Mouse (Mus musculus) adrenal gland, postnatal 10 days (tissue): ENCODE data around the gene Taf15. TPM values are rescaled to one million over a fixed set of nuclear protein-coding genes. Genes with fewer than 3 reads are reported as not detected.
A peak's percentile ranks its signal among the peaks of the same experiment; 100 is the strongest.

Source experiments
- DNase-seq: peaks from one replicate; pipeline ENCODE4 v3.0.0; 2021; ENCODE audit warnings: mixed read lengths
- long read RNA-seq, 2 experiments: library from polyadenylated mRNA; stranded (forward); transcript quantifications; one replicate each; pipeline ENCODE4 v2.0.0; 2021
- total RNA-seq, 2 experiments: library from RNA; stranded (reverse); gene quantifications; 2 replicates each; pipeline ENCODE4 v1.2.3; 2021

The Taf15 gene
- total RNA-seq = 10 to 100 TPM; 54.9 to 58.4 TPM
- long read RNA-seq, experiment 1, partial matches to known transcripts = 3 of 5 reads
- long read RNA-seq, experiment 1, other reads (novel, unspliced or antisense) = 2 of 5 reads
- long read RNA-seq, experiment 2, partial matches to known transcripts = 1 of 1 reads
- long read RNA-seq, experiment 2, other reads (novel, unspliced or antisense) = 0 of 1 reads

GRCm38 (mm10) chr11:83472324-83473234 is at the start of gene Taf15:
Gene Taf15 (plus strand): TSS chr11:83473086.
- peak; percentile 99 for DNase-seq

DNA sequence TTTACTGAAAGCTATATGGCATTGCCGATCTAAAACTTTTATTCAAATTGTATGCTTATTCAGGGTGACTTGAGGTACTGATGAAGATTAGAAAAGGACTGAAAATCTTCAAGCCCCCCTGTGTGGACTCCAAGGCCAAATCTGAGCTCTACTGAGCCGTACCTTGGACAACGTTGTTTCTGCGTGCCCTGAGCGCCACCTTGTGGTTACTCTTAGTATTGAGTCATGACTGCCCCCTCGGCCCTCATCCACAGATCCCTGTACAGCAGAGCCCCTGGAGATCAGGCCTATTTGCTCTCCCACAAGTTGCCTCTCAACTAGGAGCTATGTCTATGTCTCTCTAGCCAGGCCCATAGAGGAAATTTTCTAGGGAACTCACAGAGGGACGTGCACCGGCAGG is 48.2 kb upstream of the Taf15 start:
- peak; percentile 86 for DNase-seq

DNA sequence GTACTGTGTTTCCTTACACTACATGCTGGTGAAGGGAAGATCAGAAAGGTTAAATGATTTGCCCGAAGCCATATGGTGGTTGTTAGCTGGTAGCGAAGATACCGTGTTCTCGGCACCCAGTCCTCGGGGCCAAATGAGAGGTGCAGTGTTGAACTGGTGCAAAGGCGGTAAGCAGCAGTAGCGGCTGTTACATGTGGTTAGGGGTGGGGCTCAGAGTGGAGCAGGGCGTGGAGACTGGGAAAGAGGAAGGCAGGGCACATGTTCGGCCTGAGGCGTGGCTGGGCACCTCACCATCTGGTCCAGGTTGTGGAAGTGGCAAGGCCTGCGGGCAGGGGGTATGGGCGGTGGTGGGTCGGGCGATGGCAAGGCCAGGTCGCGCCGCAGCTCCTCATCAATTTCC is 45.9 kb upstream of the Taf15 start:
- DNase-seq = peak; percentile 44

DNA sequence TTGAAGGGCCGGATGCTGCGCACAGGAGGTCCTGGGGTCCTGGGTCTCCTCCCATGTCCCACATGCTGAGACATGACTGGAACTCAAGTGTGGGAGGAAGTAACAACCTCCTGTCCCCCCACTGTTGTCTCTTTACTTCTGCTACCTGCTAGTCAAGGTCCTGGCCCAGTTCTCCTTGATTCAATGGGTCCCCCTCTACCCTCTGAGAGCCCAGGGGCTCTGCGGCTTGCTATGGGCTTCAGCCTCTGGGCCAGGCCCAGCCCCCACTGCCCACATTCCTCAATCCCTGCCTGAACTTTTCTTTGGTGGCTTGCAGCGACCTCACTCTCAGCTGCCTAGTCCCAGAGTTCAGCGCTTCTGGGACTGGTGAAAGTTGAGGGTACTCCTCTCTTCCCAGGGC is 43.5 kb upstream of the Taf15 start, which contains the start of gene Gas2l2:
TSS of gene Gas2l2 (minus strand) at position 101 of the 400 bp plus-strand sequence.
- DNase-seq = no peak

DNA sequence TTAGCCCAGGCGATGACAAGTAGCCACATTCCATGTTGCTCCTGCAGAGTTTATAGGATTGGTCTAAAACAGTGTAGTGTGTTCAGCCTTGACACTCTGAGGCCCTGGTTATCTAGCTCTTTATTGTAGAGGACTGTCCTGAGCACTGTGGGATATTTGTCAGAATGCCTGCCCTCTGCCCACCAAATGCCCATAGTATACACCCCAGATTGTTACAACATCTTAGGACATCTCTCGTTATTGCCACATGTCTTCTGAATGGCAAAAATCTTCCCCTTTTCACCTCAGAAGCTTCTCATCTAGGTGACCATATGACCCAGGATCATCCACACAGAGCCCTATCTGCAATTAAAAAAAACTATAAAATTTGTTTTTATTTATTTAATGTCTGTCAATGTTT is 40.4 kb upstream of the Taf15 start:
- DNase-seq = no peak

DNA sequence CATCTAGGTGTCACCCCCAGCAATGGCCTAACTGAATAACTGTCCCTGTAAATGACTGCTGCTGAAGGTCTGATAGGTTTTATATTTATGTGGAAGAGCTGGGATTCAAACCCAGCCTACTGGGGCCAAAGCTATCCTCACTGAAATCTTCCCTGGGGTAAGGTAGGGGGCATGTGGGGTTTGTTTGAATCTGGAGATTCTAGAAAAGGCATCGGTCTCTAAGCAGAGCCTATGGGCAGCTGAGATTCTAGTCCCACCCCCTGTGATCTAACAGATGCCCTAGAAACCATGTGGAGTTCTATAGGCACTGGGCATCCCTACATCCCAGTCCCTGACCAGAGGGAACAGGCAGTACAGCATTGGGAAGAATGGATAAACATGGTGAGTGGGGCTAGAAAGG is 35.5 kb upstream of the Taf15 start, which contains the start of gene 1700020L24Rik:
TSS of gene 1700020L24Rik (plus strand) at position 301 of the 400 bp plus-strand sequence.
- no peak for DNase-seq

DNA sequence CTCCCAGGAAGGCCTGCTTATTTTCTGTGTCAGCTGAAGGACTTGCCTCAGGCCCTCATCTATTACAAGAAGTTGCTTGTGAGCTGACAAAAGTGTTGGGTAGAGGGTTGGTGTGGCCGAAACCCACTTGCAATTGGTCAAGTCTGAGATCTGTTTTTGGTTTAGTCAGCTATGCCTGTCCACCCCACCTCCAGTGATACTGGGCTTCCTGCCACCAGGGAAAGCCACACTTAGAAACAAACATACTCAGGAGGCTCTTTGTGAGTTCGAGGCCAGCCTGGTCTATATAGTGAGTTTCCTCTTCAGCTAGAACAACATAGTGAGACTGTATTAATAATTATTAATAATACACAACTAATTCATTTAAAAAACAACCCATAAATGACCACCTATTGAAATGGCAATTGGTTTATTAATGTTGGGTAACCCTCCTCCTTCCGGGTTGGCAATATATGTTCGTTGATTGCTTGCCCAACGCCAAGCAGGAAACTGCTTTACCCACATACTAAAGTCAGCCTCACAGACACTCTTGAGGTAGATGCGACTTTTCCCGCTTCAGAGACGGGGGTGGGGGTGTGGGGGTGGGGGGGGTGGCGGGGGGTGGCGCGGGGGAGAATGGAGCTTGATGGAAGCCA is 33.3 kb upstream of the Taf15 start:
- DNase-seq = no peak

- DNase-seq = peak; percentile 91
These were observed 32.5 kb upstream of the Taf15 start for GRCm38 (mm10) chr11:83440081-83441064.

DNA sequence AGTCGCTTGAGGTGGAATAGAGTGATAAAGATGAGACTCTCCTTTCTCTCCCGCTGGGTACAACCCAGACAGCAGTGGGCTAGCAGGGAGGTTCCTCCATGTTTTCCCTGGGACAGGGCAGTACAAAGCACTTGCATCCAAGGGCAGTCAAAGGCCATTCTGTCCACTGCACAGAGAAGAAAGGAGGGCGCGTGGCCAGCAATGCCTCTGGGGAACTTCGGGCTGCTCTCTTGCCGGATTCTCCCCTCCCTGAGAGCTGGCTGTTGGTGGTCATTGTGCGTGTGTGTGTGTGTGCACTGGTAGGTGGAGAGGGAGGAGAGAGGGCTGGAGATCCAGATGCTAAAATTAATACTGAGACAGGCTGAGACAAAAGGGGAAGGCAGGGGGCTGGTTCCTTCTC is 31.7 kb upstream of the Taf15 start:
- DNase-seq = peak; percentile 83

DNA sequence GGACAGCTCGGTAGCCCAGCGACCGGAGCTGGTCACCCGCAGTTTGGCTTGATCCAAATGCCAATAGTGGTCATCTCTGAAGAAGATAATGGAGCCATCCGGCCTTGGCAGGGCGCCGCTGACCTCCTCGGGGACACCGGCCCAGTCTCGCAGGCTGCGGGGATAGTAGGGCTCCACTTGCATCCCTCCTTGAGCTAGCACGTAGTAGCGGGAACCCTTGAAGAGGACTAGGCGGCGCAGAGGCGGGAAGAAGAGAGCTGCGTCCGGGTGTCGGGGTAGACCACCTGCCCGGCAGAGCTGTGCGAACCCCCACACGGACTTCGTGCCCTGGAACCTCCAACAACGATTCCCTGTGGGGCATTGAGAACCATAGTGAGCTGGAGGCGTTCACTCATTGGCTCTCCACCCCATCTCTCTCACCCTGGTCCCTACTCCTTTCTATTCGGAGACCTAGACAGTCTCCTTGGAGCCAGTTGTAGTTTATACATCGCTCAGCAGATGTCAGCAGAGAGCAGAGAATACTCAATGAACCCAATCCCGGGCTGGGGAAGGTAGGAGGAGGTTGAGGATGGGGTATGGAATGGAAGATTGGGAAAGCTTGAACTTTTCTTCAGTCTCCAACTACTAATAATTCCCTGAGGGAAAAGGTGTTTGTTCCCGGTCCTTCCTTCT is 30.2 kb upstream of the Taf15 start:
- peak; percentile 86 for DNase-seq

- DNase-seq = no peak
These were observed 29.1 kb upstream of the Taf15 start for GRCm38 (mm10) chr11:83443824-83444223.

- no peak for DNase-seq
These were observed 27.9 kb upstream of the Taf15 start for GRCm38 (mm10) chr11:83445001-83445400.

DNA sequence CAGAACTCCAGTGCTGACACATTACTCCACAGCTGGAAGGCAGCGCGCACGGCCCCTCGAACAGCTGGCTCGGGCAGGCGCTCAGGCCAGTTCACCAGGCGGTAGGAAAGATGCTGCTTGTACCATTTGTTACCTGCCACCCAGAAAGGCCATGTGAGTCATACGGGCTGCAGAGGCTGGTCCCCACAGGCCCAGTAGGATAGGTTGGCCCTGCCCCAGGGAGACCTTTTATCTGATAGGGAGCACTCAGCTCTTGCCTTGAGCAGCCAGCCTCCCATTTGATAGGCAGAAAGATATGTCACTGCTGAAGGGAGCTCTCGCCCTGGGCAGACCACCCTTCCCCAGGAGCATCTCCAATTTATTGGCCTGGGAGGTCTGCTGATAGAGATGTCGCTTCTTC is 25.3 kb upstream of the Taf15 start:
- DNase-seq = peak; percentile 42

DNA sequence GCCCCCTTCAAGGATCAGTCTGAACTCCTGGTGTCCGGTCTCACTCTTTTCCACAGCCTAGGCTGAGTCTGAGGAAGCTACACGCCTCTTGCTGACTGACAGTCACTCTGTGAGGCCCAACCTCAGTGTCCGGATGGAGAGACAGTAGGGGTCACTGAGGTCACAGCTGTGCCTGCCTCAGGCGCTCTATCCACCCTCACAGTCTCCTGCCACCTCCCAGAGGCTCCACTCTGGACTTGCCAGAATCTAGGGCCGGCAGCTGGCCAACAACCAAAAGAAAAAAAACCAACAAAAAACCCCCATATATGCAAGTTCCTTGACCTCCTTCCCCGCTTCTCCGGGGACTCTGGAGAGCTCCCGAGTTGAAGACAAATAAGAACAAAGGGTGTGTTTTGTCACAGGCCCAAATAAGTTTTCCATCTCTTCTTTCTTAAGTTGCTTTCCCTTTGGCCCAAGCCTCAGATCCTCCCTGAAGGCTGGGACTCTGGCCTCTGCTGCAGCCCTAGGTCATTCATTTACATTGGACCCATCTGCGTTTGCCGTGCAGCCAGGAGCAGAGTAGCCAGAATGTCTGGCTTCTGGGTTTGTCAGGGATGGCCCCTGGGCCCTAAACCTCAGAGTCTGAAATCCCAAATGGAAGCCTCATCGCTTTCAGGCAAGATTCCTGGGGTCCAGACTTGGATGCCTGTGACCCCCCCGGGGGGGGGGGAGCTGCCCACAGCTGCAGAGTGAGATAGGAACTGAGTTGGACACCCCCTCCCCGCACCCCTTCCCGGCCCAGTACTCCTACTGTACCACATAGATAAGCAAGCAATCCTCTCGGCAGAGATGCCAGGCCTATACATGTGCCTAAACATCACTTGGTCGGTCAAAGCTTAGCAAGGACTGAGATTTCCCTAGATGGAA is 24.6 kb upstream of the Taf15 start:
- peak; percentile 62 for DNase-seq

DNA sequence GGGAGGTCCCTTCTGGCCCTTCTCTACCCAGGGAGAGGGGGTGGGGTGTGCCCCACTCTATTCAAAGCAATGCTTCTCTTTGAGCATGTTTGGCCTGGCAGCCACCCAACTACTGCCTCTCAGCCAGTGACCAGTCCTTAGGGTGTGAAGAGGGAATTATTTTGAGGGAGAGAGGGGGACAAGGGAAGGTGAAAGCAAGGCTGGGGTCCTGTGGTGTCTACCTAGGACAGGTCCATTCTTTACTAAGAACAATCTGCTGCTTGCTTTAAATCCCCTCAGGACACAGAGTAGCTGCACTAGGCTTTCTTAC is 24.0 kb upstream of the Taf15 start:
- DNase-seq = peak; percentile 66

DNA sequence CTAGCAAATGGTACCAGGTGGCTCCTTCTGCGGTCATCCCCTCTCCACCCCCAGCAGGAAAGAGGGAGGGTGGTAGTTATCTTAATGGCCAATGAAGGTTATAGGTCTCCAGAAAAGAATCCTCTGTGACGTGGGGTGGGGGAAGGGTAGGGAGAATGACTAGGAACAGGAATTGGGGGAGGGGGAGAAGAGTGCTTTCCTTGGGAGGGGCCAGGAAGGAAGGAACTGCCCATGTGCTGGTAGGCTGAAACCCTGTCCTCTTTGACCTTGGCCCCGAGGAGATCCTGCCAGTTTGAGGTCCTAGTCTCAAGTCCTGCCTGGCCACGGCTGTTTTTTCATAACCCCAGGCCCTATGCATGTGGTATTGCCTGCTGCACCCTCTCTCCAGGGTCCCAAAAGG is 23.6 kb upstream of the Taf15 start:
- peak; percentile 31 for DNase-seq

DNA sequence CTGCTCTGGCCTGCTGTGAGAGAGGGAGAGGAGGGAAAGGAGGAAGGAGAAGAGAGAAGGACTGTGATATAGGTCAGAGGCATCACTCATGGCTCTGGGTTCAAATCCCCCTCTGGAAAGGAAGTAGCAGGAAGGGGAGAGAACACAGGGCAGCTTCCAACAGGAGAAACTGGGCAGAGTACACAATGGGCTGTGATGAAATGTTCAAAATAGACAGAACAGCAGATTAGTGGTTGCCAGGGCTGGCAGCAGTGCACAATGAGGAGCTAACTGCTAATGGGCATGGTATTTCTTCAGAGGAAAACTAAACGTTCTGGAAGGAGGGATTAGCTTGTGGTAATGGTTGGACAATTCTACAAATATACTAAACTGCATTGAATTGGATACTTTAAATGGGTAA is 22.3 kb upstream of the Taf15 start:
- no peak for DNase-seq

- DNase-seq = no peak
These were observed 21.6 kb upstream of the Taf15 start for GRCm38 (mm10) chr11:83451281-83451680.

DNA sequence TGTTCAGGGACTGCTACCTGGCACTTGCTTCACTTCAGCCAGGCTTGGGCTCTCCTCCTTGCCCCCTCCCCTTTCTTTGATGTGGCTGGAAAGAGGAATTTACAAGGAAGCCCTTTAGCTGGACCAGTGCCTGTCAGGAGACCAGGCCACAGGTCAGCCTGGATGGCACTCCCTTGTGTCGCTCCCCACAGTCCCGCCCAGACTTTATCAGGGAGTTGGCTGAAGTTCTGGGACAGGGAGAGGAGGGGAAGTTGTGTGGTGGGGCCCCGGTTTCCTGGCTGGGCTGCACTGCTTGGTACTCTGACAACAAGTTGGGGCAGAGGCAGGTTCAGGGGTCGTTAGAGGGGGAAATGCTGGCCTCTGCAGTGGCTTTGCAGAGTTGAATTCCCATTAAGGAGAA is 18.3 kb upstream of the Taf15 start:
- DNase-seq = peak; percentile 47

DNA sequence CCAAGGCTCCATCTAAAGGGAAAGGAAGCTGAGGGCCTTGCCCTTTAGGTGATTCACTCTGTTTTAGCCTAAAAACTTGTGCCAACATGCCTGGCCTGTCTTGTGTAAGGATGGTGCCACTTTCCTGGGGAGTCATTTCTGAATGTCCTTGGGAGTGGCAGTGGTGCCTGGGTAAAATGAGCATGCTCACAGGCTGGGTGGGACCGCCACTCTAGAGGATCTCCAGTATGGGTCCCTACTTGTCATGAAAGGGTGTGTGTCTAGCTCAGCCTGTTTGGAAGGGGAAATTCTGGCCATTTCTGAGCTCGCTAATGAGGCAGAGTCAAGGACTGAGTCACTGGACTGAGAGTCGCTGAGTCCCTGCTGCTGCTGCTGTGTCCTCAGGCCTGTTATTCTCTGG is 17.3 kb upstream of the Taf15 start:
- DNase-seq = peak; percentile 49
